Mouse (Mus musculus) urinary bladder, adult 18-20 months (tissue): Measurements from ENCODE around the gene Tbck.

Experiments
- DNase-seq, 2 experiments: peaks; one replicate each; pipeline ENCODE4 v3.0.0; 2022; ENCODE audit warnings: low spot score in 2 of 2, mixed read lengths in 2 of 2

The Tbck gene

DNA sequence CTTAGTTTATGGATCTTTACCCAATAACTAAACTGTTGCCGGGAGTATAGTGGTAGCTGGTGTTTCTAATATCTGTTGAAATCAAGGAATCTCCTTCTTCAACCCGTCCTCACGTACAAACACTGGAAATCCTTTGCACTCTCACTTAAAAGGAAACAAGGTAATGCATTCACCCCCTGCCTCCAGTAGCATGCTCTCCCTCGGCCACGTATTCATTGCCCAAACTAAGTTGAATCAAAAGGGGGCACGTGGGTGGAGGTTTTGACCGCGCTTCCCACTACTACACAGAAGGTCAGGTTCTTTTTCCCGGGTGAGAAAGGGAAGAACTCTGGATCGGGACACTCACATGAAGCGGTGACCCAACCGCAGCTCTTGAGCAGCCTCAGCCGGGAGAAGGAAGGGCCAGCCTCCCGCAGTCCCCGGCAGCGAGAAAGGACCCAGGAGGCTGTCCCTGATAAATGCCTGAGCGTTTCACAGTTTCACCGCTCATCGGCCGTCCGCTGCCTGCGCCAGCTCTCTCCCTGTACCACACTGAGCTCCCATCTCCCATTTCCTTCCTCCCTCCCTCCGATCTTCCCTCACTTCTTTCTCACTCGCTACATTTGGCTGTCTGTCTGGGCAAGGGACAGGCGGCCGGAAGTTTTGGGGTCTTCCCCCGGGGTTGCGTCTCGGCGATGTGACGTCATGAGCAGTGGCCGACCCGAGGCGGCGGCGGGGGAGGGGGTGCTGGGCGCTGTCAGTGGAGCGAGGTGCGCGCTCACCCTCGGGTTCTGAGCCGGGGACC lies at the start of gene Tbck:
Gene Tbck (plus strand): TSS at position 698 of the 784 bp plus-strand sequence.
- peak; percentile 92 to 93 for DNase-seq

DNA sequence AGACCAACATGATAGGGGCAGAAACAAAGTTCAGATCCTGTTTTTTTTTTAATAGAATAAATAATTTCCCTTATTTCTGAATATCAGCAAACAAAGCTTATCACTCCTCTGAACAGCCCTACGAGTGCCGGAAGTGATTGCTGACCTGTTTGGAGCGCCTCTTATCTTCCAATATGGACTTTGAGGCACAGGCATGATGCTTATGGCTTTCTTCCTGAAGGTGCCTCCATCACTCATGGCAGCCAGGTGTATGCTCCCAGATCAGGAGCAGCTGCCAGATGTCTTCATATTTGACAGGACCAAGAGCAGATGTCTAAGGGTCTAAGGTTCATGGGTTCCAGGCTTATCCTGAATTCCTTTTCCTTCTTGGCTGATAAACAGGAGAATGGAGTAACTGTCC lies 46.9 kb upstream of the Tbck start:
- DNase-seq: no peak

GRCm38 (mm10) chr3:132644071-132644470 lies 39.9 kb upstream of the Tbck start:
- no peak for DNase-seq

DNA sequence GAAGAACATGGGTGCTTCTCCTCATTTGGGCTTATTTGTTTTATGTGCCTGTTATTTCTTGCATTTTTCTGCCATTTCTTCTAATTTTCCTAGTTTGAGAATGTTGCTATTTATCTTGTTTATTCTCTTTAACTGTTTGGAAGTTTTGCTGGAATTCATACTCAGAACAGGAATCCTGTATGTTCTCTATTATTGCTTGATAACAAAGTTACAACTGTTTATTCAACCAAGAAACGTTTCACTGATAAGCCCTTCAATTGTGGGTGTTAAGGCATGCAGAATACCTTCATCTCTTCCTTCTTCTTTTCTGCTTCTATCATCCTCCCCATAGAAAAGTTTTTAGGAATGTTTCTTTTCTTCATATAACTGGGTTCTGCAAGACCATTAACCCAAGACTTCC lies 37.1 kb upstream of the Tbck start:
- no peak for DNase-seq

GRCm38 (mm10) chr3:132649368-132649767 lies 34.6 kb upstream of the Tbck start:
- DNase-seq: no peak

DNA sequence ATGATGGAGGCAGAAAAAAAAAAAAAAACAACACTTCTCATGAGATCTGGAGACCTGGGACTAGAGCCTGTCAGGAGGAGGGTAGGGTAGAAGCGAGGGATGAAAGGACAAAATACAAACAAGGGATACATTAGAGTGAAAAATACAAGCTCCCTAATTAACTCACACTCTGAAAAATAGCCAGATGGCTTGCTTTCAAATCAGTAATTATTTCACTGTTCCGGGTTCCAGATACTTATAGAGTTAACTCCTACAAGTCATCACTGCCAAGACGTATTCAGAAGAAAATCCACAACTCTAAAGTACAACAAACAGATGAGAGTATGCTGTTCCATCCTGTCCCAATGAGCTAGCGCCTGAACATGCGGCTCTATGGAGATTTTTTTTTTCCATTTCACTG lies 33.8 kb upstream of the Tbck start:
- DNase-seq: no peak

DNA sequence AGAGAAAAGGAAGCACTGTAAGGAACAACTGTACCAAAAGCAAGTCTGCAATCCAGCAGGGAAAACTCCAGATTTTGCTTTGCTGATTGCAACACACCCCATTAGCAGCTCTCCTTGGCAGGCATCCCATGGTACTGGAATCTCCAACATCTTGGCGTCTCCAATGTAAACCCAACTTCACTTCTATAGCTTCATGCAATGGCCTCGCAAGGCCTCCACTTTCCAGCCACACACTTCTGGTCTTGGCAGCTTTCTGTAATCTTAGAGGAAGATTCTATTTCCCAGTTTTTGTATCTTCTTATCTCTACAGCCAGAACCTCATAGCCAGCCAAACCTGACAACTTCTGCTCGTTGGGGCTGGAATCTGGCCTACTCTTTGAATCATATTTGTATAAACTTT lies 32.2 kb upstream of the Tbck start:
- DNase-seq: peak in 1 of 2 experiments; percentile 38

DNA sequence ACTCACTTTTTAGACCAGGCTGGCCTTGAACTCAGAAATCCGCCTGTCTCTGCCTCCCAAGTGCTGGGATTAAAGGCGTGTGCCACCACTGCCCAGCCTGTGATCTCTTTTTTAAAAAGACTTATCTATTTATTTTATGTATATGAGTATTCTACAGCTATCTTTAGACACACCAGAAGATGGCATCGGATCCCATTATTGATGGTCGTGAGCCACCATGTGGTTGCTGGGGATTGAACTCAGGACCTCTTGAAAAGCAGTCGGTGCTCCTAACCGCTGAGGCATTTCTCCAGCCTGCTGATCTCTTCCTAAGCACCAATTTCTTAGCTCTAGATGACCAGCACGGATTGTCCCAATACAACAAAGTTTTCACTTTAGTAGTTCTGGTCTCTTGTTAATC lies 30.0 kb upstream of the Tbck start:
- DNase-seq: no peak

DNA sequence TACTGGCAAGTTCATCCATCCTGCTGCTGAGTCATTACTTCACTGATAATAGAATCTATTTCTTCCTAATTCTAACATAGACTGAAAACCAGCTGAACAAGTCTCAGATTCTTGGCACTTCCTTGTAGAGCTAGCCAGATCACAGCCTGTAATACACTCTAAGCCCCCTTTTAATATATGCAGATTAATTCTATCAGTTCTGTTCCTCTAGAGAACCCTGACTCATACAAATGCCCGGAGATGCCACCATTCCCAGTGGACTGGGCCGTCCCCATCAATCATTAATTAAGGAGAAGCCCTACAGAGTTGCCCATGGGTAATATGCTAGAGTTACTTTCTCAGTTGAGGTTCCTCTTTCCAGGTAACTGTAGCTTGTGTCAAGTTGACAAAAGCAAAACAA lies 28.0 kb upstream of the Tbck start:
- no peak for DNase-seq

GRCm38 (mm10) chr3:132677494-132677893 lies 6.5 kb upstream of the Tbck start:
- DNase-seq: no peak

DNA sequence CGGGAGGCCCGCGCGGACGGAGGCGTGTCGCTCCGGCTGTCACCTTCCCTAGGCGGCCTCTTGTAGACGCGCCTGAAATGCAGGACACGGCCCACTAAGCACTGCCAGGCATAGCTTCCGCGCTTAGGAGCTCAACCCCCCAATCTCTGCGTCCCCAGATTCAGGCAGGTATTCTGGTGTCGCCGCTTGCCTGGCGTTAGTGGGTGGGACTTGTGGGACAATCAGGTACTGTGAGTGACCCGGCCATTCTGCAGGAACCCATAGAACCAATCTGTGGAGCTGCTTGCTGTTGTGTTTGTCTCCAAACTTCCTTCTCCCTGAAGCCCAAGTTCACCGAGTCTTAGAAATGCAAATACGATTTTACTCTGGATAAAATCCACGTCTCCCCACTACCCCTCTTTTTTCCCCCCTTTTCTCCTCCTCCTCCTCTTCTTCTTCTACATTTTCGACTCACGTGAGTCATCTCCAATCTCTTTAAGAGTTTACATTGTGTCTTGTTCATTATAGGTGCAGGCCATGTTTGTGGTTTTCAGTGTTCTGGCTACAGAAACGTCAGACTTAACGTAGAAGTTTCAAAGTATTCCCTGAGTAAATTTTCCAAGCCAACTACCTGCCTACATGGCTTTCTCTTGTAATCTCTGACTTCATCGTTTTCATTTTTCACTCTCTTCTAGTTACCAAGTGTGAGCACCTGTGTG lies 436 bp downstream of the Tbck start, which contains the start of gene Aimp1:
Gene Aimp1 (minus strand): TSS at position 140 of the 698 bp plus-strand sequence.
- DNase-seq: no peak

GRCm38 (mm10) chr3:132701368-132701767 lies 17.4 kb downstream of the Tbck start:
- no peak for DNase-seq

GRCm38 (mm10) chr3:132704216-132704615 lies 20.3 kb downstream of the Tbck start:
- DNase-seq: no peak

GRCm38 (mm10) chr3:132706977-132707376 lies 23.0 kb downstream of the Tbck start:
- no peak for DNase-seq

DNA sequence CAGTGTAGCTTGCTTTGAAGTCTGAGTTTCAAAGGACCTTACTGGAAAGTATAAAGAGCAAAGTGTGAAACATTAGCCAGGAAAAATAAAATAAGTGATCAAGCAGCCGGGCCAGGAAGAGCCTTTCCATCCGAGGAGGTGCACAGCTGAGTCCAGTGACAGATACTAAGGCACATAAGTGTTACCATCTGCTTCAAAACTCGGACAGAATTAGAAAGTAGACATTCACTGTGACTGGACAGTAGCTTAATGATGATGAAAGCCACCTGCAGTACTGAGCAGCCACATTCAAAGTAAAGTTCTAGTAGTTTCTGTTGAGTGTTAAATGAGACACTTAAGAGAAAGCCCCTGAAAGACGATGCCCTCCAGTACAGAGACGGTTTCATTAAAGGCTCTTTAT lies 30.0 kb downstream of the Tbck start:
- DNase-seq: no peak

DNA sequence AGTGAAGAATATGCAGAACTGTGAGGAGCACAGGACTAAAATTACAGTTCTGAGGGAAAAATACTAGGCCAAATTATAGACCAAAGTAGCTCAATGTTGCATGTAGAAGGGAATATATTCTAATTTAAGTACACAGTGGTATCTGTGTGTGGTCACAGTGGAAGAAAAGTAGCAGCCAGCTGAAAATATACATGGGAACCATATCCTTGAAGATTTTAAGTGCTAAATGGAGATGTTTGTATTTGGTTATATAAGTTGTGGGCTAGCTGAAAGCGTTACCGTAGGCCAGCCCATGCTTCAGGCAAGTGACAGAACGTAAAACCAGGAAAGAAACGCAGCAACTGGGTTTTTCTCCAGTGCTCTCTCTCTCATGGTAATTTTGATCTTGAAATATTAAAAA lies 33.4 kb downstream of the Tbck start:
- DNase-seq: no peak

- no peak for DNase-seq
Measured at GRCm38 (mm10) chr3:132724326-132724725, 40.4 kb downstream of the Tbck start.

- DNase-seq: no peak
Measured at GRCm38 (mm10) chr3:132744287-132745146, 60.6 kb downstream of the Tbck start.

- peak in 1 of 2 experiments; percentile 16 for DNase-seq
Measured at GRCm38 (mm10) chr3:132747036-132747435, 63.1 kb downstream of the Tbck start.

GRCm38 (mm10) chr3:132747766-132748165 lies 63.8 kb downstream of the Tbck start:
- no peak for DNase-seq

DNA sequence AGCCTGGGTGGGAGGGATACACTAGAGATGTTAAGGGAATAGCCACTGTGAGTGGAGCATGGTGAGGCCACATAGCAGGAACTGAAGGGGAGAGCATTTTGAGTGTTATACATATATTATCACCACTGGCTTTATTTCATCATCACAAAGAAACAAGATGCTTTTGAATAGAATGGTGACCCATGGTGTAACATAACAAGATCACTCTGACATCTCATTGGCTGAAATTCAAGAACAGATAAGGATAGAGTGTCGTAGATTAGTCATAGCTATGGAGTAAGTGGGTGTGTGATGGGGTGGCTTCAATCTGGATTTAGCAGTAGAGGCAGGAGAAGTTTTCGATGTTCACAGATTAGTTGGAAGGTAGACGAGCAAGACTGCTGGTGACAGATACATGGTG lies 64.8 kb downstream of the Tbck start:
- DNase-seq: no peak

DNA sequence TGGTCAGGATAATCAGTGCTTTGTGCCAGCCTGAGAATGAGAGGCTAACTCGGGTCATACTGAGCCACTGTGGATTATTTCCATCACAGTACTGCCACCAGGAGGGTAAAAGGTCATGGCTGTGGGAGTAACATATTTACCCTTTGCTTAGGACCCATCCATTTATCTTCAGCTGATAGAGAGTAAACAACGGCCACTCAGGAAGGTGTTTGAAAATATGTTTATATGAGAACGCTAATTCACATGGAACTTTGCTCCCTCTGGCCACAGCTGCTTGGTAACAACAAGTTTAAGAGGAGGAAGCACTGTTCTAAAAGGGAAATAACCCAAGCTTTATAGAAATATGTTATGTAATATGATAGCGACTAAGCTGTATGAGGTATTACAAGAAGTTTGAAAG lies 68.8 kb downstream of the Tbck start:
- no peak for DNase-seq
